Mouse (Mus musculus) cerebellum, adult 8-10 months (tissue): Measurements from ENCODE around the gene Smg7.

ENCODE experiments used
- DNase-seq: peaks from one replicate; pipeline ENCODE4 v3.0.0; 2022

The Smg7 gene

GRCm38 (mm10) chr1:152838841-152839240 lies 63.6 kb downstream of the Smg7 start:
- no peak for DNase-seq

GRCm38 (mm10) chr1:152838026-152838702 lies 64.3 kb downstream of the Smg7 start:
- DNase-seq = no peak

GRCm38 (mm10) chr1:152835061-152835460 lies 67.4 kb downstream of the Smg7 start:
- no peak for DNase-seq

- DNase-seq = no peak
These were observed 70.1 kb downstream of the Smg7 start for GRCm38 (mm10) chr1:152832316-152832715.

DNA sequence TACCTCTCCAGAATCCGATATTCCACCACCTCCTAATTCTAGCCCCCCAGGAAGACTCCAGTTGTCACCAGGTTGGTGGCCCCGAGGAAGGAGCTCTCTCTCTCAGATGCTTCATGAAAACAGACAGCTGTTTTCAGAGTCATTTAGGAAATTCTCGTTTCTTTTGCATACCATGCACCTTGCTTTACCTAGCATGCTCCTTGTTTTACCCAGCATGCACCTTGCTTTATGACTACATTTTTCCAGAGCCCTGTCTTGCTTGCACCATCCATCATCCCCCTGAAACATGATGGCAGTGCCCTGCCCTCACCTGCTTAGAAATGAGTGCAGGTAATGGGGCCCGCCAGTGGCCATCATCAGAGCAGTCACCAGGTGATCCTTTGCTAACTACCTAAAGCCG lies 70.8 kb downstream of the Smg7 start:
- DNase-seq = no peak

- DNase-seq = no peak
These were observed 71.4 kb downstream of the Smg7 start for GRCm38 (mm10) chr1:152831003-152831402.

GRCm38 (mm10) chr1:152830054-152830453 lies 72.4 kb downstream of the Smg7 start:
- no peak for DNase-seq

DNA sequence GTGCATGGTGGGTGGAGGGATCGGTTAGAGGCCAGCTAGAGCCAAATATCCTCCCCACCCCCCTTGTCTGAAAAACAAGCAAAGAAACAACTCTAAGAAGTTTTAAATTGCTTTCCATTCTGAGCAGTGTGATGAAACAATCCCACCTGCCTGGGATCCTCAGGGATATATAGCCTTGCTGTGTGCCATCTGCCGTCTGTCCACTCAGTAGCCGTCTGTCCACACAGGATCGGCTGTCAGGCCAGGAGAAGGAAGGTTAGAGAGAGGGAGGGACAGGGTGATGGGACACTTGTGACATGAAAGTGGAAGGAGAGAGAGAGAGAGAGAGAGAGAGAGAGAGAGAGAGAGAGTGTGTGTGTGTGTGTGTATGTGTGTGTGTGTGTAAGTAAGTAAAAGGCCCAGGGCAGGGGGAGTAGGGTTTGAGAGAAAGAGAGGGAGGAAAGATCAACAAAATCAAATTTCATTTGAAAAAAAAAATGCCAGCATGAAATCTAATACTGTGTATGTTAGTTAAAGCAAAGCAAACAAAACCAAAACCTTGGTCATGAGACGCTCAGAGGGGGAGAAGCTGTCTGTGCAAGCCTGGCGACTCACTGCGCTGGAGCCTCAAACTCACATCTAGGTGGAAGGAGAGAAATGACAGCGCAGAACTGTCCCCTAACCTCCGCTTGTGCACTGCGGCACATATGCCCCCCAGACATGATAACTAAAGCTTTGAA lies 73.7 kb downstream of the Smg7 start:
- no peak for DNase-seq

DNA sequence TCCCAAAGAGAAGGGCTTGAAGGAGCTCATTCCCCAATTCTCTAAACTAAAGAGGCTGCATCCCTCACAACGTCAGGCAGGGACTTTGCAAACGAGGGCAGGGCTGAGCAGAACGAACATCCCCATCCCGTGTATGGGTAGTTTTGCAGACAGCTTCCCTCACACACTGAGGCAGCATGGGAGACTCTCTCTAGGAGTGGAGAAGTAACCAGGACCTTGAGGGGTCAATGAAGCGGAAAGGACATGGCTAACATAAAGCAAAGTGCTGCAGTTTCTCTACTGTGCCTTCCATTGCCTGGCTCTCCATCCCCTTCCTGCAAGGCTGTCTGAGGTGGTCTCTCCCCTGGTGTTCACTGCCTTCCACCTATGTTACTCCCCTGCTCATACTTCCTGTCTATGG lies 74.3 kb downstream of the Smg7 start:
- DNase-seq = no peak

DNA sequence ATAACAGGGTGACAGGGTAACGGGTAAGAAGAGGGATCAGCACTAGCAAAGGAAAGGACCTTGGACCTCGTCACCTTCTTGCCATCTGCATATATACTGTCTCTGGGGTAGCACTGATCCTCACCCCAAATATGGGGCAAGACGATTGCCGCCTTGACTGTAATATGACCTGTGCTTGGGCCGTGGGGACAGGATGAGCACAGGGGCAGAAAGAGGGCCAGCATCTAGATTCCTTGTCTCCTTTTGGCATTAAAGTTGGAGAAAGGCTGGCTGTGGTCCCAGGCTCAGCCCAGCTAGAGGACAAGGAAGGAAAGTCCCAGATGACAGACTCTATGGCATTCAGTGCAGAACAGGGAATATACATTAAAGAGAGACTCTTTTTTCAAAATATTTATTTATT lies 76.0 kb downstream of the Smg7 start:
- no peak for DNase-seq

- DNase-seq = no peak
These were observed 78.2 kb downstream of the Smg7 start for GRCm38 (mm10) chr1:152824206-152824605.

GRCm38 (mm10) chr1:152821746-152822145 lies 80.7 kb downstream of the Smg7 start:
- DNase-seq = no peak

DNA sequence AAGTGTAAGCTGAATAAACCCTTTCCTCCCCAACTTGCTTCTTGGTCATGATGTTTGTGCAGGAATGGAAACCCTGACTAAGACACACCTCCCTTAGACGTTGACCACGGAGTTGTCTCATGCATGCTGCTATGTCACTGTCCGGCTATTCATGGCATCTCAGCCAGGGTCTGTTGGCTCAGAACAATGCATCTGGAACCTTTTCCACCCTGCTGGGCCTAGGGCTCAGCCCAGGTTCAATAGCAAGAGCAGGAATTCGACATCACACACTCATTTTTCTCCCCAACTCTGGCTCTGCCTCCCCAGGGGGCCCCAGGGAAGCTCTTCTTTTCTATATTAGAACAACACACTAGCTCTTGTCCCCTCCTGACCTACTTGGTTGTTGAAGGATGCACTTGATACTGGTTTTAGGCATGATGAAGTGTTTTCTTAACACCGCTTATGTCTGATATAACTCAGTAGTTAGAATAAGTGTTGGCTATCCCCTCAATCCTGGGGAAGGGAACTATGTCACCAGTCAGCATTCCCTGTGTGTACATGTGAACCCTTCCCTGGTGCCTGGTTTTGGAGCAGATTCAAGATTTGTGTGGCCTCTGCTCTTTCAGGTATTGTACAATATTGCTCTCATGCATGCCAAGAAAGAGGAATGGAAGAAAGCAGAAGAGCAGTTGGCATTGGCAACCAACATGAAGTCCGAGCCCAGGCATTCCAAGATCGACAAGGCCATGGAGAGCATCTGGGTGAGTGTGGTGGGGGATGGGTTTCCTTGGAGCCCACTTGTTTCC lies 81.3 kb downstream of the Smg7 start:
- DNase-seq = no peak

GRCm38 (mm10) chr1:152819558-152819957 lies 82.9 kb downstream of the Smg7 start:
- no peak for DNase-seq

GRCm38 (mm10) chr1:152817794-152818193 lies 84.7 kb downstream of the Smg7 start:
- DNase-seq = no peak

DNA sequence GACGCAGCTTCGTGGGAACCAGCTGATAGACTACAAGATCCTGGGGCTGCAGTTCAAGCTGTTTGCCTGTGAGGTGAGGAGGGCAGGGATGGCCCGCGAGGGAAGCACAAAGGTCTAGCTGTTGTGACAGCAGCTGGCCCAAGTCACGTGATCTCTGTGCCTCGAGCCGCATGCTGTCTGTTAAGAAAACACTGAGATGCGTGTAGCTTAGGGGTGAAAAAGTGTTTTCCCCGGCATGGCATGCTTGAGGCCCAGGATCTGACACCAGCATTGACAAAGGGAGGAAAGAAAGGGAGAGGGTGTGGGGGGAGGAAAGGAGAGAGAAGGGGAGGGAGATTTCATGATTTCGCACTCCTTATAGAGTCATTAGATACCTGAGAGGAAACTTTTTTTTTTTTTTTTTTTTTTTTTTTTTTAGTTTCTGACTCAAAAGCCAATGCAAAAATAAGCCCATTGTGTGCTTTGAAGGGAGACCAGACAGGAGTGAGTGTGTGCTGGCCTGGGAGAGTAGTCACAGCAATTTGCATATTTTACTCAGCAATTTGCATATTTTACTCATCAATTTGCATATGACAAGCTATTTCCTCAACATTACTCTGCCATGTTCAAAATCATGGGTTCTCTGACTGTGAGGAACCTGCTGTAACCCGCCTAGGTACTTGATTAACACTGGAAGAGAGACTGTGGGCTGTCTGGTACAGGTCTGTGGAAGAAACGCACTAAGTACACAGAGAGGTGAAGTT lies 85.2 kb downstream of the Smg7 start:
- no peak for DNase-seq

DNA sequence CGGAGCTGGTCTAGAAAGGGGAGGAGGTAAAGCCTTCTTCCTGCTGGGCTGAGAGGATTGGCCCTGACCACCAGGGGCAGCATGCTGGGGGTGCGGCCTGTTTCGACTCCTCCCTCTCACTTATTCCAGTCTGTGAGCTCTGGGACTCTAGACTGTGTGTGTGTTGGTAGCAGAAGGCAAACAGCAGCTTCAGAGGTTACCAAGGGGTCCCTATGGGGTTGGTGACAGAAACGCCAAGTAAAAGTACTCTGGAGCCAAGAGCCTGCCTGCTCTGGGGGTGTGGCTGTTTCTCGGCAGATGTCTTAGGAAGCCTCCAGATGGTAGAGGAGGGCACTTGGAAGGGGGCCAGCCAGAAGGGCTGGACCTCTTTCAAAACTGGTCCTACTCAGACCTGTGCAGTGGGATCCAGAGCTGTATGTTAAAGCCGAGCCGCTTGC lies 87.2 kb downstream of the Smg7 start:
- DNase-seq = no peak

GRCm38 (mm10) chr1:152810533-152811439 lies 91.7 kb downstream of the Smg7 start:
- no peak for DNase-seq

DNA sequence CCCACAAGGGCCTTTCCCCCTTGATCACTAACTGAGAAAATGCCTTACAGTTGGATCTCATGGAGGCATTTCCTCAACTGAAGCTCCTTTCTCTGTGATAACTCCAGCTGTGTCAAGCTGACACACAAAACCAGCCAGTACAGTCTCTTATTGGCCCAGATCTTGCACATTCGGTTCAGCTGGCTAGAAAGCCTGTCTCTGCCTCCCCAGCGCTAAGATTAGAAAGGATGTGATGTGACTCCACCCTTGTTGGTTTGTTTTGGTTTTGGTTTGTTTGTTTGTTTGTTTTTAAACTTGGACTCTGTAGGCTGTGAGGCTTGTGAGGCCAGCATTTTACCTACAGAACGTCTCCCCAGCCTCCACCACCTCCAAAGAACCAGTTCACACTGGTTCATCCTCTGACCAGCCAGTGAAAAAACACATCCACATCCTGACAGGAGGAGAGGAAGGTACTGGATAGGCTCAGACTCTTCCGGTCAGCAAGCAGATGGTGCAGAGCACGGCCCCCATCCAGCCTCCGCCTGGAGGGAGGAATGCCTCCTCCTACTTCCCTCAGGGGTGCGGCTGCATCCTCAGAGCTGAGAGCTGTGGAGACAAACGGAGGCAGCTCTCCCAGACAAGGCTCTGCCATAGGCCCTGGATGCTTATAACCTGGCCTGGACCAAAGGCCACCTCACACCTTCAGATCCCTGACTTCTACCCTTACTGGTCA lies 92.7 kb downstream of the Smg7 start:
- no peak for DNase-seq

DNA sequence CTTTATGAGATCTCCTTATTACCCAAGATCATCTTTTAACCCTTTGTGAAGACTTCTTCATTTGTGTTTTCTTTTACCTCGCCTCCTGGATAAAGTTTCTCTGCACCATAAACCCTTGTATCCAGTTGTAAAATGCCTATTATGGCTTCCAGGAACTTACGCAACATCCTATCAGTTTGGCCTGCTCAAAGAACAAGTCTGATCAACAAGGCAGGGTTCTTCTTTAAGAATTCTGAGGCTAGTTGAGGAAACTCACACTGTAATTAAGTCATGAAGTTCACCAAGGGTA lies 94.1 kb downstream of the Smg7 start:
- DNase-seq = no peak

- no peak for DNase-seq
These were observed 94.6 kb downstream of the Smg7 start for GRCm38 (mm10) chr1:152807619-152808391.
